Mouse (Mus musculus): ENCODE measurements around the gene Arhgap15. TPM values are rescaled to one million over a fixed set of nuclear protein-coding genes. Genes with fewer than 3 reads are reported as not detected.

Gene Arhgap15
- polyA plus RNA-seq, 1 experiment from 2014 or later = 0.77 TPM

GRCm38 (mm10) chr2:44334517-44334916, 585.9 kb downstream of the Arhgap15 start:
- no peak for ATAC-seq (ENCODE audit: insufficient number of reproducible peaks, insufficient read depth, low FRiP score, low read depth)
- no peak overlapping the region for H3K27ac ChIP-seq (replicated peaks in 1 of 2; ENCODE audit: control insufficient read depth in 1 of 2, insufficient read depth in 1 of 2, low read depth in 2 of 2, low read length in 2 of 2)
- no peak overlapping the region for H3K4me2 ChIP-seq (ENCODE audit: low read length)
- no peaks in the 10 kb centered on the region for H3K9me3 ChIP-seq (ENCODE audit: control insufficient read depth, low read length)
- H3K4me3 ChIP-seq (ENCODE audit: control insufficient read depth in 1 of 2, insufficient read depth in 1 of 2, low read depth in 1 of 2, low read length in 2 of 2) = no peak overlapping the region
- H3K27me3 ChIP-seq (ENCODE audit: control insufficient read depth, insufficient read depth, low read length) = no peaks in the 10 kb centered on the region
- H3K4me1 ChIP-seq (ENCODE audit: control insufficient read depth in 2 of 2, insufficient read depth in 2 of 2, low read length in 2 of 2) = no peaks in the 10 kb centered on the region; a peak in 1 of 4 replicates
- 13% methylated on average over 2 of the region's 2 CpGs for WGBS
- no peaks in the 10 kb centered on the region for H3K36me3 ChIP-seq (ENCODE audit: control insufficient read depth, insufficient read depth, low read length)
- no peak overlapping the region for H3K9ac ChIP-seq (ENCODE audit: low read length)

GRCm38 (mm10) chr2:44336720-44337354, 588.2 kb downstream of the Arhgap15 start:
- H3K36me3 ChIP-seq (ENCODE audit: control insufficient read depth, insufficient read depth, low read length) = no peaks in the 10 kb centered on the region
- no peaks in the 10 kb centered on the region for H3K27me3 ChIP-seq (ENCODE audit: control insufficient read depth, insufficient read depth, low read length)
- no peak for ATAC-seq (ENCODE audit: insufficient number of reproducible peaks, insufficient read depth, low FRiP score, low read depth)
- H3K4me3 ChIP-seq (ENCODE audit: control insufficient read depth in 1 of 2, insufficient read depth in 1 of 2, low read depth in 1 of 2, low read length in 2 of 2) = no peak overlapping the region
- H3K27ac ChIP-seq (replicated peaks in 1 of 2; ENCODE audit: control insufficient read depth in 1 of 2, insufficient read depth in 1 of 2, low read depth in 2 of 2, low read length in 2 of 2) = no peak overlapping the region
- 78% methylated on average over 5 of the region's 5 CpGs for WGBS
- no peak overlapping the region for H3K9ac ChIP-seq (ENCODE audit: low read length)
- no peaks in the 10 kb centered on the region; a peak in 1 of 4 replicates for H3K4me1 ChIP-seq (ENCODE audit: control insufficient read depth in 2 of 2, insufficient read depth in 2 of 2, low read length in 2 of 2)
- no peak overlapping the region for H3K4me2 ChIP-seq (ENCODE audit: low read length)
- no peaks in the 10 kb centered on the region for H3K9me3 ChIP-seq (ENCODE audit: control insufficient read depth, low read length)

GRCm38 (mm10) chr2:44338467-44338866, 589.8 kb downstream of the Arhgap15 start:
- H3K36me3 ChIP-seq (ENCODE audit: control insufficient read depth, insufficient read depth, low read length) = no peaks in the 10 kb centered on the region
- no peak overlapping the region for H3K4me3 ChIP-seq (ENCODE audit: control insufficient read depth in 1 of 2, insufficient read depth in 1 of 2, low read depth in 1 of 2, low read length in 2 of 2)
- WGBS = 85% methylated on average over 6 of the region's 6 CpGs
- H3K9me3 ChIP-seq (ENCODE audit: control insufficient read depth, low read length) = no peaks in the 10 kb centered on the region
- no peak overlapping the region for H3K27ac ChIP-seq (replicated peaks in 1 of 2; ENCODE audit: control insufficient read depth in 1 of 2, insufficient read depth in 1 of 2, low read depth in 2 of 2, low read length in 2 of 2)
- no peak overlapping the region for H3K4me2 ChIP-seq (ENCODE audit: low read length)
- H3K9ac ChIP-seq (ENCODE audit: low read length) = no peak overlapping the region
- ATAC-seq (ENCODE audit: insufficient number of reproducible peaks, insufficient read depth, low FRiP score, low read depth) = no peak
- H3K27me3 ChIP-seq (ENCODE audit: control insufficient read depth, insufficient read depth, low read length) = no peaks in the 10 kb centered on the region
- H3K4me1 ChIP-seq (ENCODE audit: control insufficient read depth in 2 of 2, insufficient read depth in 2 of 2, low read length in 2 of 2) = no peaks in the 10 kb centered on the region

- Histone ChIP-seq H3K4me1 (ENCODE audit: control insufficient read depth in 2 of 2, insufficient read depth in 2 of 2, low read length in 2 of 2) (no peaks in the 10 kb centered on the region), H3K9me3 (ENCODE audit: control insufficient read depth, low read length) (no peaks in the 10 kb centered on the region), H3K4me2 (ENCODE audit: low read length) (no peak overlapping the region), H3K27ac (replicated peaks in 1 of 2; ENCODE audit: control insufficient read depth in 1 of 2, insufficient read depth in 1 of 2, low read depth in 2 of 2, low read length in 2 of 2) (no peak overlapping the region), H3K27me3 (ENCODE audit: control insufficient read depth, insufficient read depth, low read length) (no peaks in the 10 kb centered on the region), H3K4me3 (ENCODE audit: control insufficient read depth in 1 of 2, insufficient read depth in 1 of 2, low read depth in 1 of 2, low read length in 2 of 2) (no peak overlapping the region), H3K36me3 (ENCODE audit: control insufficient read depth, insufficient read depth, low read length) (no peaks in the 10 kb centered on the region), H3K9ac (ENCODE audit: low read length) (no peak overlapping the region)
- WGBS = 88% methylated on average over 10 of the region's 10 CpGs
- ATAC-seq (ENCODE audit: insufficient number of reproducible peaks, insufficient read depth, low FRiP score, low read depth) = no peak
Measured at GRCm38 (mm10) chr2:44341091-44341571, 592.5 kb downstream of the Arhgap15 start.

GRCm38 (mm10) chr2:44344861-44345260, 596.2 kb downstream of the Arhgap15 start:
- Histone ChIP-seq H3K4me2 (ENCODE audit: low read length) (no peak overlapping the region), H3K9ac (ENCODE audit: low read length) (no peak overlapping the region), H3K4me1 (ENCODE audit: control insufficient read depth in 2 of 2, insufficient read depth in 2 of 2, low read length in 2 of 2) (no peaks in the 10 kb centered on the region), H3K27me3 (ENCODE audit: control insufficient read depth, insufficient read depth, low read length) (no peaks in the 10 kb centered on the region), H3K27ac (replicated peaks in 1 of 2; ENCODE audit: control insufficient read depth in 1 of 2, insufficient read depth in 1 of 2, low read depth in 2 of 2, low read length in 2 of 2) (no peak overlapping the region), H3K4me3 (ENCODE audit: control insufficient read depth in 1 of 2, insufficient read depth in 1 of 2, low read depth in 1 of 2, low read length in 2 of 2) (no peak overlapping the region), H3K36me3 (ENCODE audit: control insufficient read depth, insufficient read depth, low read length) (no peaks in the 10 kb centered on the region), H3K9me3 (ENCODE audit: control insufficient read depth, low read length) (no peaks in the 10 kb centered on the region)
- no peak for ATAC-seq (ENCODE audit: insufficient number of reproducible peaks, insufficient read depth, low FRiP score, low read depth)
- 87% methylated on average over 8 of the region's 8 CpGs for WGBS

- no peak overlapping the region for H3K27ac ChIP-seq (replicated peaks in 1 of 2; ENCODE audit: control insufficient read depth in 1 of 2, insufficient read depth in 1 of 2, low read depth in 2 of 2, low read length in 2 of 2)
- H3K36me3 ChIP-seq (ENCODE audit: control insufficient read depth, insufficient read depth, low read length) = no peaks in the 10 kb centered on the region
- no peak overlapping the region for H3K4me3 ChIP-seq (ENCODE audit: control insufficient read depth in 1 of 2, insufficient read depth in 1 of 2, low read depth in 1 of 2, low read length in 2 of 2)
- H3K4me2 ChIP-seq (ENCODE audit: low read length) = no peak overlapping the region
- no peak for ATAC-seq (ENCODE audit: insufficient number of reproducible peaks, insufficient read depth, low FRiP score, low read depth)
- no peaks in the 10 kb centered on the region for H3K4me1 ChIP-seq (ENCODE audit: control insufficient read depth in 2 of 2, insufficient read depth in 2 of 2, low read length in 2 of 2)
- 82% methylated on average over 5 of the region's 5 CpGs for WGBS
- no peaks in the 10 kb centered on the region for H3K9me3 ChIP-seq (ENCODE audit: control insufficient read depth, low read length)
- no peaks in the 10 kb centered on the region for H3K27me3 ChIP-seq (ENCODE audit: control insufficient read depth, insufficient read depth, low read length)
- H3K9ac ChIP-seq (ENCODE audit: low read length) = no peak overlapping the region
Measured at GRCm38 (mm10) chr2:44345325-44345945, 596.8 kb downstream of the Arhgap15 start.

GRCm38 (mm10) chr2:44346184-44346583, 597.6 kb downstream of the Arhgap15 start:
- 80% methylated on average over 4 of the region's 4 CpGs for WGBS
- no peaks in the 10 kb centered on the region for H3K4me1 ChIP-seq (ENCODE audit: control insufficient read depth in 2 of 2, insufficient read depth in 2 of 2, low read length in 2 of 2)
- H3K36me3 ChIP-seq (ENCODE audit: control insufficient read depth, insufficient read depth, low read length) = no peaks in the 10 kb centered on the region
- no peak overlapping the region for H3K4me2 ChIP-seq (ENCODE audit: low read length)
- H3K9ac ChIP-seq (ENCODE audit: low read length) = no peak overlapping the region
- no peaks in the 10 kb centered on the region for H3K27me3 ChIP-seq (ENCODE audit: control insufficient read depth, insufficient read depth, low read length)
- ATAC-seq (ENCODE audit: insufficient number of reproducible peaks, insufficient read depth, low FRiP score, low read depth) = no peak
- H3K4me3 ChIP-seq (ENCODE audit: control insufficient read depth in 1 of 2, insufficient read depth in 1 of 2, low read depth in 1 of 2, low read length in 2 of 2) = no peak overlapping the region
- no peak overlapping the region for H3K27ac ChIP-seq (replicated peaks in 1 of 2; ENCODE audit: control insufficient read depth in 1 of 2, insufficient read depth in 1 of 2, low read depth in 2 of 2, low read length in 2 of 2)
- H3K9me3 ChIP-seq (ENCODE audit: control insufficient read depth, low read length) = no peaks in the 10 kb centered on the region
